Mouse (Mus musculus) left cerebral cortex, adult 11 months (tissue): ENCODE measurements at regions not wholly inside any gene's neighbourhood (a gene's known extent, or its start where the extent isn't known, plus 50 kb on each side); places are given as distances from the start of the nearest gene placed in this dataset.
A peak's percentile ranks its signal among the peaks of the same experiment; 100 is the strongest.

Experiments used
- DNase-seq: peaks from one replicate; pipeline ENCODE4 v3.0.0; 2022; ENCODE audit warnings: low spot score

DNA sequence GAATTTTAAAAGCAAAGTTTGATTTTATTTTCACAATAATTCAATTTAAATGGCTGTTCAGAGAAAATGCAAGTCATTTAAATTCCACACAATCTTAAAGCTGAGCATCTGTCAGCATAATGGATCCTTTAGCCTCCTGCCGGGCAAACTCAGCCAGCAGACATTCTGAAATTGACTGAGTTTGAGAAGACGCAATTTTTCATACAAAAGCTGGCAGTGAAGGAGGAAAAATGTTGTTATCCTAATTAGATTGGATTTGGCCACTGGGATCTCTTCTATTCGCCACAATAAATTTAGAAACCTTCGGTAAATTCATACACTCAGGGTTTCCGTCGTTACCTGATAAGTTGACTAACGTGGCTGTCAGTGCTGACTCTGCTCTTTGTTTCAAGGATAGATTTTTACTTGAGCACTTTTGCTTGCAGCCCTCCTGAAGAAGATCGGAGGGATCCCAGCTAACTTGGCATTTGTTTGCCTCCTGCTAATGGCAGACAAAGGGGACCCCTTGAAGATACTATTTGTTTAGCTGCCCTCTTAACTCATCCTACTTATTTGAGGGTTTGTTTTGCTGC lies 244.9 kb upstream of the Fsip2 start:
- no peak for DNase-seq

- no peak for DNase-seq
Measured at GRCm38 (mm10) chr2:82701851-82702250, 241.6 kb upstream of the Fsip2 start.

GRCm38 (mm10) chr2:82715773-82716172 lies 227.7 kb upstream of the Fsip2 start:
- DNase-seq = peak; percentile 8
